Mouse (Mus musculus): ENCODE measurements around the gene Slc34a3.

The Slc34a3 gene

GRCm38 (mm10) chr2:25246183-25247072, 12.3 kb upstream of the Slc34a3 start, which contains the start of gene AL732309.1:
Gene AL732309.1 (minus strand): TSS chr2:25246863.
- DNase-seq: no peak

DNA sequence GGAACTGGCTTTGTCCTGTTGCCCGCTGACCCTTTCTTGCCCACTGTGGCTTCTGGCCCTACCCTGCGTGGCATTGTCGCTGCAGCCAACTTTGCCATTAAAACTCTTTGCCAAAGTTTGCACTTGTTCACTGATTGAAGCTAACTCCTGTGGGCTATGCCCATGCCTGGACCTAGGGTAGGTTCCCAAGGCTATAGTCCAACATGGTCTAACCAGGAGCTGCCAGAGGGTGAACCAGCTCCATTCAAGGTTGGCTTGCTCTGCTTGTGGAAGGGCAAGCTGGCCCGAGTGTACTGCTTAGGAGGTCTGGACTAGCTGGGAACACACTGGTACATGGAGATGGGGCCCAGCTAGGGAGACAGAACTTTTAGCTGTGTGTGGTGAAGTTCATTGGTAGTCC, 10.0 kb upstream of the Slc34a3 start:
- no peak for DNase-seq

GRCm38 (mm10) chr2:25243342-25243741, 9.2 kb upstream of the Slc34a3 start:
- DNase-seq: no peak

DNA sequence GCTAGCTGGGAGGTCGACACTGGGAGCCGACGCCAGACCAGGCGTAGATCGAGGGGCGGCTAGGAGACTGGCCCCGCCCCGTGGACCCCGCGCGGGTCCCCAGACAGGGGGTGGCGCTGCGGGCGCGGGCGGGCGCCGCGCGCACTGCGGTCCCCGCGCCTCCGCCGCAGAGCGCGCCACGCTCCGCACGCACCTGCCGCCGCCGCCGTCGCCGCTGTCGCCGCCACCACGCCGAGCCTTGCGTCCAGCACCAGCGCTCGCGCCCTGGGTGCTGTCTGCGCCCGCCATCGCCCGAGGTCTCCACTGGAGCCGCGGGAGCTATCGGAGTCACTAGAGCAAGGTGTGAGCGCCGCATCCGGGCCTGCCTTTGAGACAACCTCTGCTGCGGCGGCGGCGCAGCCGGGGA, 7.9 kb upstream of the Slc34a3 start, which contains the start of the genes Rnf208 and Cysrt1:
Rnf208 (plus strand) TSS at position 155 of the 406 bp plus-strand sequence.
Cysrt1 (minus strand) TSS at position 352 of the 406 bp plus-strand sequence.
- no peak for DNase-seq

- DNase-seq: no peak
Measured at GRCm38 (mm10) chr2:25241438-25241775, 7.2 kb upstream of the Slc34a3 start.

GRCm38 (mm10) chr2:25240723-25241437, 6.7 kb upstream of the Slc34a3 start:
- DNase-seq: peak; percentile 88

DNA sequence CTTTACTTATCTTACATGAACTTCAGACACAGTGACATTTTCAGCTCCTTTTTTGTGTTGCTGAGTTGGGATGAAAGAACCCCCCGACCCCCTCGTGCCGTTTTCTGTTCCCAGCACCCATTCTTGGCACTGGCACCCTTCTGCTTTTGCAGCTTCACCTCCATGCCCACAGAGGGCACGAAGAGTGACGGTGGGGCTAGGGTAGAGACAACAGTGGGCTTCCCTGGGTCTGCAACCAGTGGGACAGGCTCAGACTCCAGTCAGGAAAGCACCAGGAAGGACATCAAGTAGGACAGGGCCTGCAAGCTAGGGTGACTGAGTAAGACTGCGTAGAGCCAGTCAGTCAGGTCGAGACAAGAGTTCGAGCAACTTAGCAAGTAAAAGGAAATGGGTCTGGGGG, 6.1 kb upstream of the Slc34a3 start:
- DNase-seq: no peak

GRCm38 (mm10) chr2:25239766-25240165, 5.6 kb upstream of the Slc34a3 start:
- no peak for DNase-seq

- DNase-seq: no peak
Measured at GRCm38 (mm10) chr2:25238106-25238505, 3.9 kb upstream of the Slc34a3 start.

- DNase-seq: peak; percentile 72
Measured at GRCm38 (mm10) chr2:25237522-25237921, 3.4 kb upstream of the Slc34a3 start.

GRCm38 (mm10) chr2:25236614-25237013, 2.5 kb upstream of the Slc34a3 start, which contains the start of gene Rnf224:
Gene Rnf224 (minus strand): TSS chr2:25236787.
- DNase-seq: no peak

- peak; percentile 78 for DNase-seq
Measured at GRCm38 (mm10) chr2:25234551-25235220, 522 bp upstream of the Slc34a3 start.

DNA sequence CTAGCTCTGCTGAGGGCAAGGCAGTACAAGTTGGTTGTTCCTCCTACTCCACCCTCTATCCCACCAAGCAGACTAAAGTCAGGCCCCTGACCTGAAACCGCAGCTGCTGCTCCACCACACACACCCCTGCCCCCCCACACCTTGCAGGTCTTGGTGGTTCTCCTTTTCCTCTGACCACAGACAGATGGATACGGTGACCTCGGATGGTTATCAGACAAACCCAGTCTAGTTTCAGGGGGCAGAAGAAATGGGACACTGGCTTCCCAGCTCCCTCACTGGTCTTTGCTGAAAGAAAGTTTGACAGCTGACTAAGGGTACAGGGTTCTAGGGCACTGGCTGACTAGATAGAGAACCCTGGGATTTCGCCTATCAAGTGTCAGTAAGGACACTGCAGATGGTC, 743 bp downstream of the Slc34a3 start:
- no peak for DNase-seq

DNA sequence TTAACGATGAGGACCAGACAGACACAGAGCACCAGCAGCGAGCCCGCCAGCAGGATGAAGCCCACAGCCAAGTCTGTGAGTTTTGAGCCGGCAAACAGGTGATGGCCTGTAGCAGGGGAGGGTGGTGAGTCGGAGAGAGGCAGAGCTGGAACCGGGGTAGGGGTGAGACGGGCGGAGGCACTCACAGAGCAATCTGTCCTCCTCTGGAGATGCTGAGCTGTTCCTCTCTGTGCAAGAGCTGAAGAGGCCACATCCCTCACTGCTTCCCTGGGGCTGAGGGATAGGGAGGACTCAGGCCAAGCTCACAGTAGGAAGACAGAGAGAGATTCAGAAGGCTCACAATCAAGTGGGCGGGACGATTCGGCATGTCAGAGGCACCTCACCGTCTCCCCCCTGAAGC, 3.1 kb downstream of the Slc34a3 start:
- no peak for DNase-seq

- no peak for DNase-seq
Measured at GRCm38 (mm10) chr2:25230581-25230980, 3.6 kb downstream of the Slc34a3 start.

GRCm38 (mm10) chr2:25229582-25229981, 4.6 kb downstream of the Slc34a3 start:
- DNase-seq: no peak

DNA sequence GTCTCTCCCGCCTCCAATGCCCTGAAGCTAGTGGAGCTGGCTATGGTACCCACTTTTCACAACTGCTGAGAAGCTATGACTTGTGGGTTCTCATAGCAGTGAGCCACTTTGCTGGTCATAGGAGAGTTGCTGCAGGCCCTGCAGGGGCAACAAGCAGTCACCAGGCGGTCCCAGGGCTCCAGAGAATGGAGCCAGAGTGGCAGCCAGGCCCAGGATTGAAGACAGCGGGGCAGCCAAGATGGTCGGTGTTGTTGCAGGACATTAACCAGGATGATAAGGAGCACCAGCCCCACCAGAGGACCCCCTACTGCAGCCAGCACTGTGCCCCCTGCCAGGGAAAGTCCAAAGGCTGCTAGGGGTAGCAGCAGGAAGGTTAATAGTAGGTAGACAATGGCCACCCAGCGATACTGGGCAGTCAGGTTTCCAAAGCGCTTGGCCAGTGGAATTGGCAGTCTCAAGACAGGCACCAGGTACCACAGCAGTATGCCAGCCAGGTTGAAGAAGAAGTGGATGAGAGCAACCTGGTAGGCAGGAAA, 5.1 kb downstream of the Slc34a3 start:
- DNase-seq: no peak

GRCm38 (mm10) chr2:25228431-25228889, 5.7 kb downstream of the Slc34a3 start:
- peak; percentile 94 for DNase-seq

- no peak for DNase-seq
Measured at GRCm38 (mm10) chr2:25227406-25227805, 6.8 kb downstream of the Slc34a3 start.

GRCm38 (mm10) chr2:25226864-25227263, 7.3 kb downstream of the Slc34a3 start:
- no peak for DNase-seq

DNA sequence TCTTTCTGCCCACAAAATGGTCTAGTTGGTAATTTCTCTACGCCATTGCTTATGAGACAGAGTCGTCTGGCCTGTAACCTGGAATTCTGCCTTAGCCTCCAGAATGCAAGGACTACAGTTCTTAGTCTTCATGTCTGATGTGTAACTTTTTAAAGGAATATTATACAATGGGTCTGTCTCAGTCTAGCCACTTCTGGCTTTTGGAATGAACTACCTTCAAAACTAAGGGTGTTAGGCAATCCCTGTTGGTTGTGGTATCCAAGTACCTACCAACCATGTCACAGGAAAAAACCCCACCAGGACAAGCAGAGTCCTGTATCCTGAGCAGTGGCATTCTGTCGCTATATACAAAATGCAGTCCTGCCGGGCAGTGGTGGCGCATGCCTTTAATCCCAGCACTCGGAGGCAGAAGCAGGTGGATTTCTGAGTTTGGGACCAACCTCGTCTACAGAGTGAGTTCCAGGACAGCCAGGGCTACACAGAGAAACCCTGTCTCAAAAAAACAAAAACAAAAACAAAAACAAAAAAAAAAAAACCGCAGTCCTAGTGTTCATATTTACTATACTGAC, 8.3 kb downstream of the Slc34a3 start:
- DNase-seq: no peak
